Mouse (Mus musculus): ENCODE data around the gene Fcrlb. TPM values are rescaled to one million over a fixed set of nuclear protein-coding genes. Genes with fewer than 3 reads are reported as not detected.

The Fcrlb gene
- polyA plus RNA-seq, 1 experiment from 2014 or later, result not detected

- Histone ChIP-seq H3K36me3 (ENCODE audit: insufficient read depth) (no peaks in the 10 kb centered on the region), H3K4me2 (peak overlapping the region; percentile 91), H3K9ac (no peak overlapping the region; the same call in 1 of the 2 replicates), H3K9me3 (ENCODE audit: low read depth, low read length) (no peaks in the 10 kb centered on the region), H3K27me3 (ENCODE audit: insufficient read depth, low read length) (peaks cover 30% of the 10 kb centered on the region), H3K27ac (ENCODE audit: low read depth) (no peak overlapping the region), H3K4me3 (ENCODE audit: low read depth, low read length) (peak overlapping the region; percentile 50), H3K4me1 (ENCODE audit: insufficient read depth) (peaks cover 7% of the 10 kb centered on the region; the same call in 1 of the 2 replicates)
- no peak for TF ChIP-seq CTCF (IDR thresholded peaks at IDR 0.05; ENCODE audit: low read depth)
- no peak for DNase-seq
- ATAC-seq (ENCODE audit: insufficient read depth), result no peak; the same call in 1 of the 2 replicates
- 24% methylated on average over 11 of the region's 11 CpGs for WGBS
Measured at GRCm38 (mm10) chr1:170907111-170907455, 5.7 kb downstream of the Fcrlb start.

GRCm38 (mm10) chr1:170903485-170903884 is 9.3 kb downstream of the Fcrlb start:
- no peak for TF ChIP-seq CTCF (IDR thresholded peaks at IDR 0.05; ENCODE audit: low read depth)
- no peak overlapping the region for H3K9ac ChIP-seq
- no peak overlapping the region for H3K27ac ChIP-seq (ENCODE audit: low read depth)
- no peaks in the 10 kb centered on the region for H3K36me3 ChIP-seq (ENCODE audit: insufficient read depth)
- H3K27me3 ChIP-seq (ENCODE audit: insufficient read depth, low read length), result peaks cover 27% of the 10 kb centered on the region
- WGBS, result 27% methylated on average over 5 of the region's 5 CpGs
- peaks cover 6% of the 10 kb centered on the region; the same call in 1 of the 2 replicates for H3K4me1 ChIP-seq (ENCODE audit: insufficient read depth)
- no peak overlapping the region for H3K4me3 ChIP-seq (ENCODE audit: low read depth, low read length)
- DNase-seq (no peak), ATAC-seq (ENCODE audit: insufficient read depth) (no peak)
- no peaks in the 10 kb centered on the region for H3K9me3 ChIP-seq (ENCODE audit: low read depth, low read length)
- no peak overlapping the region for H3K4me2 ChIP-seq

GRCm38 (mm10) chr1:170901536-170902238 is 11.1 kb downstream of the Fcrlb start:
- H3K4me3 ChIP-seq (ENCODE audit: low read depth, low read length), result 0 out of 2 replicates have a peak overlapping the region, but pooled peaks have one; percentile 4
- ATAC-seq (ENCODE audit: insufficient read depth) (no peak; the same call in none of the 2 replicates), DNase-seq (peak; percentile 94)
- WGBS, result 29% methylated on average over 10 of the region's 10 CpGs
- H3K27ac ChIP-seq (ENCODE audit: low read depth), result no peak overlapping the region
- H3K4me1 ChIP-seq (ENCODE audit: insufficient read depth), result no peaks in the 10 kb centered on the region
- no peaks in the 10 kb centered on the region for H3K9me3 ChIP-seq (ENCODE audit: low read depth, low read length)
- peaks cover 17% of the 10 kb centered on the region for H3K27me3 ChIP-seq (ENCODE audit: insufficient read depth, low read length)
- peak overlapping the region; percentile 2; the same call in 1 of the 2 replicates for H3K4me2 ChIP-seq
- no peaks in the 10 kb centered on the region for H3K36me3 ChIP-seq (ENCODE audit: insufficient read depth)
- H3K9ac ChIP-seq, result no peak overlapping the region
- peak; percentile 89 for TF ChIP-seq CTCF (IDR thresholded peaks at IDR 0.05; ENCODE audit: low read depth)

- no peaks in the 10 kb centered on the region for H3K4me1 ChIP-seq (ENCODE audit: insufficient read depth)
- 30% methylated on average over 10 of the region's 10 CpGs for WGBS
- DNase-seq, result peak; percentile 94
- ATAC-seq (ENCODE audit: insufficient read depth), result peak; percentile 35
- no peak overlapping the region for H3K27ac ChIP-seq (ENCODE audit: low read depth)
- H3K4me2 ChIP-seq, result peak overlapping the region; percentile 41
- peak; percentile 60 for TF ChIP-seq CTCF (IDR thresholded peaks at IDR 0.05; ENCODE audit: low read depth)
- no peak overlapping the region for H3K9ac ChIP-seq
- peaks cover 12% of the 10 kb centered on the region; the same call in 1 of the 2 replicates for H3K27me3 ChIP-seq (ENCODE audit: insufficient read depth, low read length)
- H3K9me3 ChIP-seq (ENCODE audit: low read depth, low read length), result no peaks in the 10 kb centered on the region
- H3K36me3 ChIP-seq (ENCODE audit: insufficient read depth), result no peaks in the 10 kb centered on the region
- no peak overlapping the region for H3K4me3 ChIP-seq (ENCODE audit: low read depth, low read length)
Measured at GRCm38 (mm10) chr1:170900799-170901467, 11.8 kb downstream of the Fcrlb start.

GRCm38 (mm10) chr1:170898413-170899075 is 14.2 kb downstream of the Fcrlb start:
- Histone ChIP-seq H3K4me3 (ENCODE audit: low read depth, low read length) (no peak overlapping the region), H3K9ac (no peak overlapping the region), H3K36me3 (ENCODE audit: insufficient read depth) (no peaks in the 10 kb centered on the region), H3K27me3 (ENCODE audit: insufficient read depth, low read length) (peaks cover 12% of the 10 kb centered on the region; the same call in 1 of the 2 replicates), H3K4me1 (ENCODE audit: insufficient read depth) (no peaks in the 10 kb centered on the region), H3K4me2 (no peak overlapping the region), H3K27ac (ENCODE audit: low read depth) (no peak overlapping the region), H3K9me3 (ENCODE audit: low read depth, low read length) (no peaks in the 10 kb centered on the region)
- no peak for ATAC-seq (ENCODE audit: insufficient read depth)
- 43% methylated on average over 16 of the region's 16 CpGs for WGBS
- no peak for TF ChIP-seq CTCF (IDR thresholded peaks at IDR 0.05; ENCODE audit: low read depth)
- no peak for DNase-seq

- DNase-seq, result no peak
- Histone ChIP-seq H3K27me3 (ENCODE audit: insufficient read depth, low read length) (peaks cover 12% of the 10 kb centered on the region; the same call in 1 of the 2 replicates), H3K27ac (ENCODE audit: low read depth) (no peak overlapping the region), H3K4me1 (ENCODE audit: insufficient read depth) (no peaks in the 10 kb centered on the region), H3K4me2 (no peak overlapping the region), H3K9me3 (ENCODE audit: low read depth, low read length) (no peaks in the 10 kb centered on the region), H3K36me3 (ENCODE audit: insufficient read depth) (no peaks in the 10 kb centered on the region), H3K9ac (no peak overlapping the region), H3K4me3 (ENCODE audit: low read depth, low read length) (no peak overlapping the region)
- TF ChIP-seq CTCF (IDR thresholded peaks at IDR 0.05; ENCODE audit: low read depth), result no peak
- no peak for ATAC-seq (ENCODE audit: insufficient read depth)
- WGBS, result 71% methylated on average over 5 of the region's 5 CpGs
Measured at GRCm38 (mm10) chr1:170896651-170897281, 16.0 kb downstream of the Fcrlb start.
